Mouse (Mus musculus): ENCODE results near the gene Kctd4. TPM values are rescaled to one million over a fixed set of nuclear protein-coding genes. Genes with fewer than 3 reads are reported as not detected.

The Kctd4 gene
- polyA plus RNA-seq, 1 experiment from 2014 or later: 0.27 TPM

DNA sequence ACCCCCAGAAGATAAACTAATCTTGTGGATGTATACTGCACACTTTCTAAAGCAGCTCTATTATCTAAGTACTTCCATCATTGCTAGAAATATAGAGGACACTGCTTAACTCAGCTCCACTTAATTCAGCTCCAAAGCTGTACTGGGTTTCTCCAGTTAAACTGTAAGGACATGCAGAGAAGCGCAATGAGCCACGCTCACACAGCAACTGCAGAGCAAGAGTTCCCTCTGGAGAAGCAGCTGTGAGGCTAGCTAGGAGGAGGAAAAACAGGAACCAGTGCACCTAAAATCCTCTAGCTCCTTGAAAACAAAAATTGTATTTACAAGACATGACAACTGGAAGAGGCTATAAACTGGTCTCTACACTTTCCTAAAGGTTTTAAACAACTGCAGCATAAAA, 29.1 kb downstream of the Kctd4 start:
- Histone ChIP-seq H3K4me2 (replicated peaks; ENCODE audit: low read depth, low read length) (no peak overlapping the region), H3K4me3 (ENCODE audit: low read length) (no peak overlapping the region), H3K27ac (ENCODE audit: low read length) (no peak overlapping the region), H3K9me3 (ENCODE audit: low read length) (no peaks in the 10 kb centered on the region), H3K4me1 (ENCODE audit: insufficient read depth, low read length) (no peaks in the 10 kb centered on the region), H3K9ac (replicated peaks; ENCODE audit: low read length) (no peak overlapping the region), H3K36me3 (ENCODE audit: insufficient read depth, low read length) (no peaks in the 10 kb centered on the region), H3K27me3 (ENCODE audit: insufficient read depth, low read length) (no peaks in the 10 kb centered on the region)
- ATAC-seq (ENCODE audit: low FRiP score, low TSS enrichment): no peak
- 88% methylated on average over 2 of the region's 2 CpGs for WGBS

DNA sequence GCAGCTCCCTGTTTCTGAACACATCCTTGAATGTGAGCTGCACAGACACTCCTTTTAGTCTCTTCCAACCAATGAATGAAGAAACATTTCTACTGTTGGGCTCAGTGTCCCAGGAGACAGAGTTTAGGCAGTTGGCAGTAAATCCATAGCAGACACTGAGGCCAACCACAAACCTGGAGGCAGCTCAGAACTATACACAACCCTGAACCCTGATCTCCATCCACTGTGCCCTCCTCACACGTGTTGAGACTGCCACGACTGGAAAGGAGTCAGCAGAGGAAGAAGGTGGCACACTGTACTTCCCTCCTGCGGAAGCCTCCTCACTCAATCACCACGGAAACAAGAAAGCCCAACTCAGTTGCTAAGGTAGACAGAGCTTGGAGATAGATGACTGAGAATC, 30.3 kb downstream of the Kctd4 start:
- Histone ChIP-seq H3K27me3 (ENCODE audit: insufficient read depth, low read length) (no peaks in the 10 kb centered on the region), H3K9ac (replicated peaks; ENCODE audit: low read length) (no peak overlapping the region), H3K9me3 (ENCODE audit: low read length) (no peaks in the 10 kb centered on the region), H3K4me2 (replicated peaks; ENCODE audit: low read depth, low read length) (no peak overlapping the region), H3K4me3 (ENCODE audit: low read length) (no peak overlapping the region), H3K4me1 (ENCODE audit: insufficient read depth, low read length) (no peaks in the 10 kb centered on the region), H3K27ac (ENCODE audit: low read length) (no peak overlapping the region), H3K36me3 (ENCODE audit: insufficient read depth, low read length) (no peaks in the 10 kb centered on the region)
- 48% methylated on average over 4 of the region's 4 CpGs for WGBS
- 0 out of 2 replicates have a peak, but pooled peaks have one; percentile 23 for ATAC-seq (ENCODE audit: low FRiP score, low TSS enrichment)

DNA sequence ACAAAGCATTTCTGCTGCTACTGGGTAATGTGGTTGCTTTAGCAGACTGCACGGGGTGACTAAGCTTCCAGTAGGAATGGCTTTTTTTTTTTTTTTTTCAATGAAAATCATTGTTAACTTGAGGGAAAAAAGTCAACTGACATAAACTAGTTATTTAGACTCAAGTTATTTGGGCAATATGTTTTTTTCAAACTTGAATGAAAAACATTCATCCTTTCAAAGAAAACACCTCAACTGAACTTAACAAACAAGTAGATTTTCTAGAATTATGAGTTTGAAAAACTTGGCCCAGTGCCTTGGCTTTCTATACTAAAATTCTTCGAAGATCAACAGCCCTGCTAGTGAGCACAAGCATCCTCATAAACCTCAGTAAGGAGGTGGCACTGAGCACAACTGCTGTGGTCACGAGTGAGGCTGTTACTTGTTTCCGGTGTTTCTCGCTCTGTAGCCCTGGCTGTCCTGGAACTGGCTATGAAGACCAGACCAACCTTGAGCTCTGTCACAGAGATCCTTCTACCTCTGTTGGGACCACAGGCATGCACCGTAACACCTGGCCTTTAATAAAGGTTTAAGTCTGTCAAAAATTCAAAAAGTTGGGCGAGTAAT, 32.2 kb downstream of the Kctd4 start:
- Histone ChIP-seq H3K4me2 (replicated peaks; ENCODE audit: low read depth, low read length) (no peak overlapping the region), H3K4me1 (ENCODE audit: insufficient read depth, low read length) (no peaks in the 10 kb centered on the region), H3K9me3 (ENCODE audit: low read length) (no peaks in the 10 kb centered on the region), H3K27me3 (ENCODE audit: insufficient read depth, low read length) (no peaks in the 10 kb centered on the region), H3K4me3 (ENCODE audit: low read length) (no peak overlapping the region), H3K9ac (replicated peaks; ENCODE audit: low read length) (no peak overlapping the region), H3K27ac (ENCODE audit: low read length) (no peak overlapping the region), H3K36me3 (ENCODE audit: insufficient read depth, low read length) (no peaks in the 10 kb centered on the region)
- WGBS: 79% methylated on average over 7 of the region's 7 CpGs
- ATAC-seq (ENCODE audit: low FRiP score, low TSS enrichment): no peak

DNA sequence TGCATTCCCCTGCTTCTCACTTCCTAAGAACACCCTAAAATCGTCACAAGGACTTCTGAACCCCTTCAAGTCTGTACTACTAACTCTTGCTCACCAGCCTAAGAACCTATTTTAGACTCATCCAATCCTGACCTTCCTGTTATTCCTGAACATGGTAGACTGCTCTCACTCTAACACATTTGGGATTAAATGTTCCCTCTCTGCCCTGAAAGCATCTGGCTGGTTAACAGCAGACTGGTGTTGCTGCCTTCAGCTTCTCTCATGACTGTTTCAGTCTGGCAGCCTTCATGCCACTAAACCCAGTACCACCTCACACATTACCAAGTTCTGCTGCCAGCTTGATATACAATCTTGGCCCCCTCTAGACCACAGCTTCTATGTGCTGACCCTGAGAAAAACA, 34.4 kb downstream of the Kctd4 start:
- H3K36me3 ChIP-seq (ENCODE audit: insufficient read depth, low read length): no peaks in the 10 kb centered on the region
- no peaks in the 10 kb centered on the region for H3K27me3 ChIP-seq (ENCODE audit: insufficient read depth, low read length)
- H3K9me3 ChIP-seq (ENCODE audit: low read length): no peaks in the 10 kb centered on the region
- H3K4me1 ChIP-seq (ENCODE audit: insufficient read depth, low read length): no peaks in the 10 kb centered on the region
- no peak overlapping the region for H3K4me2 ChIP-seq (replicated peaks; ENCODE audit: low read depth, low read length)
- H3K27ac ChIP-seq (ENCODE audit: low read length): no peak overlapping the region
- no peak for ATAC-seq (ENCODE audit: low FRiP score, low TSS enrichment)
- H3K9ac ChIP-seq (replicated peaks; ENCODE audit: low read length): no peak overlapping the region
- H3K4me3 ChIP-seq (ENCODE audit: low read length): no peak overlapping the region
- WGBS: 82% methylated on average over 1 of the region's 1 CpGs

DNA sequence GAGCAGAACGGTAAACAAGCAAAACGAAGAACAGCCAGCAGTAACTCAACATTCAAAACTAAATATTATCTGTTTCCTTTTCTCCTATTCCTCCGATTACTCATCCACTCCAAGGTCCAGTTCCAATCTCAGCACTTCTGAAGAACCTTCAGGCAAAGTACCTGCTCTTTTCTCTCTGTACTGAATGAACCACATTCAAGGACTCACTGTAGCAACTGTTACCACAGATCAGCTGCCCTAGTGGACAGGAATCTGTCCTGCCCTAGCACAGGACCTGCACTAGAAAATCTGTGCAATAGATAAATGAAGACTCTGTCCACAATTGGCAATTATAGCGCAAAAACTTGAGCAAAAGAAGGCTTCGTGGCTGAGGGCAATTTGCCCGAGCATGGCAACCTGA, 36.1 kb downstream of the Kctd4 start:
- H3K36me3 ChIP-seq (ENCODE audit: insufficient read depth, low read length): no peaks in the 10 kb centered on the region
- 91% methylated on average over 6 of the region's 6 CpGs for WGBS

DNA sequence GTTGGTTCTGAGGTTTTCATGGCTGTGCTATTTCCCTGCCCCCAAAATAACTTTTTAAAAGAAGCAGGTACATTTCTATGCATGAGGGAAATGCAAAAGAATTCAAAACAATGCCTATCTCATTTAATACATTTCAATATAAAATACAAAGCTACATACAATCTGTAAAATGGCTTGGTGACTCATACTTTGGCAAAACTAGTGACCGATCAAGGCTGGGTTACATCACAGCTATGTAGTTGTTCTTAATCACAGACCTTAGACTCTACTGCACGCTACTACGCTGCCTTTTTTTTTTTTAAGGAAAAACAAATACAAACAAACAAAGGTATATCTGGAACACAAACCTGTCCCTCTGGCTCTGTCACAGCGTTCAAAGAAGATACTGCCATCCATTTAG, 37.6 kb downstream of the Kctd4 start:
- 93% methylated on average over 4 of the region's 4 CpGs for WGBS
- no peak overlapping the region for H3K27ac ChIP-seq (ENCODE audit: low read length)
- ATAC-seq (ENCODE audit: low FRiP score, low TSS enrichment): no peak

More for the DNA sequence above, 36.1 kb downstream of the Kctd4 start:
- Histone ChIP-seq H3K27ac (ENCODE audit: low read length) (no peak overlapping the region), H3K9me3 (ENCODE audit: low read length) (no peaks in the 10 kb centered on the region), H3K9ac (replicated peaks; ENCODE audit: low read length) (no peak overlapping the region), H3K4me1 (ENCODE audit: insufficient read depth, low read length) (no peaks in the 10 kb centered on the region), H3K27me3 (ENCODE audit: insufficient read depth, low read length) (no peaks in the 10 kb centered on the region), H3K4me3 (ENCODE audit: low read length) (no peak overlapping the region), H3K4me2 (replicated peaks; ENCODE audit: low read depth, low read length) (no peak overlapping the region)
- ATAC-seq (ENCODE audit: low FRiP score, low TSS enrichment): no peak

DNA sequence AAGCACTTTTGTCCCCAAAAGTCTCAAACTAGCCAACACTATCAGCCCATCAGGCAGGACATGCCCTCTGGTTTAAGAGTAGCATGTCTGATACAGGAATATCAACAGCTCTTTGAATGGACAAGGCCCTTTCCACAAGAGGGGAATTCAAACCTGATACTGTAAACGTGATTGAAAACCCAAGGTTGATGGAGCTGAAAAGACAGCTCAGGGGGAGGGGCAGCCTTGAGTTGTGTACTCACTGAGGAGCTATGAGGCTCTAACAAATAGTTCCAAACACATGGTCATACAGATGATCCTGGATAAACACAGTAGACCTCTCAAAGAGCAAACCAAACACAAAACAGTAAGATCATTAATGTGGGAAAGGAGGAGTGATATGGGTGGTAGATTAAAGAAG, 43.3 kb downstream of the Kctd4 start:
- H3K4me2 ChIP-seq (replicated peaks; ENCODE audit: low read depth, low read length): no peak overlapping the region
- H3K4me1 ChIP-seq (ENCODE audit: insufficient read depth, low read length): no peaks in the 10 kb centered on the region
- H3K4me3 ChIP-seq (ENCODE audit: low read length): no peak overlapping the region
- no peaks in the 10 kb centered on the region for H3K36me3 ChIP-seq (ENCODE audit: insufficient read depth, low read length)
- no peak overlapping the region for H3K27ac ChIP-seq (ENCODE audit: low read length)
- H3K9ac ChIP-seq (replicated peaks; ENCODE audit: low read length): no peak overlapping the region
- no peaks in the 10 kb centered on the region for H3K9me3 ChIP-seq (ENCODE audit: low read length)
- WGBS: 52% methylated on average over 1 of the region's 1 CpGs
- ATAC-seq (ENCODE audit: low FRiP score, low TSS enrichment): no peak
- H3K27me3 ChIP-seq (ENCODE audit: insufficient read depth, low read length): no peaks in the 10 kb centered on the region

More for the DNA sequence above, 37.6 kb downstream of the Kctd4 start:
- Histone ChIP-seq H3K4me1 (ENCODE audit: insufficient read depth, low read length) (no peaks in the 10 kb centered on the region), H3K36me3 (ENCODE audit: insufficient read depth, low read length) (no peaks in the 10 kb centered on the region), H3K9ac (replicated peaks; ENCODE audit: low read length) (no peak overlapping the region), H3K27me3 (ENCODE audit: insufficient read depth, low read length) (no peaks in the 10 kb centered on the region), H3K4me3 (ENCODE audit: low read length) (no peak overlapping the region), H3K4me2 (replicated peaks; ENCODE audit: low read depth, low read length) (no peak overlapping the region), H3K9me3 (ENCODE audit: low read length) (no peaks in the 10 kb centered on the region)

DNA sequence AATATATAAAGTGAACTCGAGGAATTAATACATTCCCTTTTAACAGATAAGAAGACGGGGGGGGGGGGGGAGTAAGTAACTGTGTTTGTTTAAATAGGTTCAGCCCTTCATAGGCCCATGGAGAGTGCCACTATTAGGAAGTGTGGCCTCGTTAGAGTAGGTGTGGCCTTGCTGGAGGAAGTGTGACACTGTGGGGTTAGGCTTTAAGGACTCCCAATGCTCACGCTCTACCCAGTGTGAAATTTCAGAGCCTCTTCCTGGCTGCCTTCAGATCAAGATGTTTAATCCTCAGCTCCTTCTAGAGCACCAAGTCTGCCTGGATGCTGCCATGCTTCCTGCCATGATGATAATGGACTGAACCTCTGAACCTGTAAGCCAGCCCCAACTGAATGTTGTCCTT, 47.0 kb downstream of the Kctd4 start:
- no peaks in the 10 kb centered on the region for H3K36me3 ChIP-seq (ENCODE audit: insufficient read depth, low read length)
- H3K4me1 ChIP-seq (ENCODE audit: insufficient read depth, low read length): no peaks in the 10 kb centered on the region
- no peak overlapping the region for H3K27ac ChIP-seq (ENCODE audit: low read length)
- 76% methylated on average over 4 of the region's 4 CpGs for WGBS
- no peaks in the 10 kb centered on the region for H3K9me3 ChIP-seq (ENCODE audit: low read length)
- no peak for ATAC-seq (ENCODE audit: low FRiP score, low TSS enrichment)
- H3K9ac ChIP-seq (replicated peaks; ENCODE audit: low read length): no peak overlapping the region
- no peaks in the 10 kb centered on the region for H3K27me3 ChIP-seq (ENCODE audit: insufficient read depth, low read length)
- H3K4me2 ChIP-seq (replicated peaks; ENCODE audit: low read depth, low read length): no peak overlapping the region
- H3K4me3 ChIP-seq (ENCODE audit: low read length): no peak overlapping the region

DNA sequence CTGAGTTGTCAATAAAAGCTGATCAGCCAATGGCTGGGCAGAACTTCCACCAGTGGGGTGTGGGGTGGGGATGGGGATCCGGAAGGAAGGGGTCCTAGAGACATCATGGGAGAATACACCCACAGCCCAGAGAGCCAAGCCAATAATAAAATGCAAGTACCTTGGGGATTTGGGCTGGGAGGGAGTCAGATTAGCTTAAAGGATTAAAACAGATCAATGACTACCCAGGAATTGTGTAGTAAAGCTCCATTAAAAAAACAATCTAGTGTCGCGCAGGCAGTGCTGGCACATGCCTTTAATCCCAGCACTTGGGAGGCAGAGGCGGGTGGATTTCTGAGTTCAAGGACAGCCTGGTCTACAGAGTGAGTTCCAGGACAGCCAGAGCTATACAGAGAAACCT, 50.2 kb downstream of the Kctd4 start:
- H3K9me3 ChIP-seq (ENCODE audit: low read length): no peaks in the 10 kb centered on the region
- no peaks in the 10 kb centered on the region for H3K36me3 ChIP-seq (ENCODE audit: insufficient read depth, low read length)
- no peaks in the 10 kb centered on the region for H3K27me3 ChIP-seq (ENCODE audit: insufficient read depth, low read length)
- no peak overlapping the region for H3K4me2 ChIP-seq (replicated peaks; ENCODE audit: low read depth, low read length)
- no peak overlapping the region for H3K9ac ChIP-seq (replicated peaks; ENCODE audit: low read length)
- H3K4me1 ChIP-seq (ENCODE audit: insufficient read depth, low read length): peaks cover 9% of the 10 kb centered on the region
- H3K4me3 ChIP-seq (ENCODE audit: low read length): no peak overlapping the region
- ATAC-seq (ENCODE audit: low FRiP score, low TSS enrichment): no peak
- WGBS: 95% methylated on average over 4 of the region's 4 CpGs
- H3K27ac ChIP-seq (ENCODE audit: low read length): no peak overlapping the region

DNA sequence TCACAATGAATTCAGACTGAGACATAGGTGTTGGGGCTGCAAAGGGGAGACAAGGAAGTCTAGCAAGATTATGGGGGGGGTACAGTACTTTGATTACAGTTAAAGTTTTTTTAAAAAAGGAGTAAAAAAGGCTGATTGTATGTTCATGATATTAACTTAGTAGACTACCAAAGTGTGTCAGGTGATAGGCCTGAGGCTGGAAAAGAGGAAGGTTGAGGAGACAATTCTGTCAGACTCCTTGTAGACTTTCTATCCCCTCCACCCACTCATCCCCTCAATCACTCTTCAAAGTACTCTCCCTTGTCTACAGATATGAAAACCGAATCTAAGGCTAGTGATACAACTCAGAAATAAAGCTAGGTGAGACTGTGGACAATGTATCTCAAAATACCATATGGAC, 53.4 kb downstream of the Kctd4 start:
- no peak overlapping the region for H3K4me3 ChIP-seq (ENCODE audit: low read length)
- H3K4me1 ChIP-seq (ENCODE audit: insufficient read depth, low read length): peaks cover 9% of the 10 kb centered on the region
- H3K9me3 ChIP-seq (ENCODE audit: low read length): no peaks in the 10 kb centered on the region
- WGBS: 96% methylated on average over 1 of the region's 1 CpGs
- no peak for ATAC-seq (ENCODE audit: low FRiP score, low TSS enrichment)
- H3K9ac ChIP-seq (replicated peaks; ENCODE audit: low read length): no peak overlapping the region
- H3K36me3 ChIP-seq (ENCODE audit: insufficient read depth, low read length): no peaks in the 10 kb centered on the region
- no peaks in the 10 kb centered on the region for H3K27me3 ChIP-seq (ENCODE audit: insufficient read depth, low read length)
- no peak overlapping the region for H3K27ac ChIP-seq (ENCODE audit: low read length)
- H3K4me2 ChIP-seq (replicated peaks; ENCODE audit: low read depth, low read length): no peak overlapping the region
